Mouse (Mus musculus): Measurements from ENCODE around the gene Xylt2. TPM values are rescaled to one million over a fixed set of nuclear protein-coding genes. Genes with fewer than 3 reads are reported as not detected.

Gene Xylt2
- total RNA-seq, 1 experiment: 58.0 TPM

GRCm38 (mm10) chr11:94681640-94682039 lies 4.3 kb upstream of the Xylt2 start:
- no peak overlapping the region for H3K27ac ChIP-seq (ENCODE audit: insufficient read depth, low read depth, low read length, poor library complexity, severe bottlenecking)
- H3K36me3 ChIP-seq (ENCODE audit: control insufficient read depth, insufficient read depth, low read length, poor library complexity, severe bottlenecking): no peaks in the 10 kb centered on the region
- no peak overlapping the region for H3K9ac ChIP-seq (ENCODE audit: insufficient read depth, low read depth, low read length, poor library complexity, severe bottlenecking)
- H3K4me1 ChIP-seq (ENCODE audit: control insufficient read depth in 2 of 2, insufficient read depth in 2 of 2, low read length in 2 of 2, poor library complexity in 1 of 2): peaks cover 0 to 7% of the 10 kb centered on the region in 2 experiments; a peak in 2 of 4 replicates
- H3K9me3 ChIP-seq (ENCODE audit: control insufficient read depth, insufficient read depth, low read depth, low read length): no peaks in the 10 kb centered on the region
- in situ Hi-C loops (cut with MboI; ENCODE audit: low sequenced_read_pairs in 2 of 2, unreplicated experiment in 2 of 2): no loop called here
- TF ChIP-seq ZNF384 (IDR thresholded peaks at IDR 0.05; ENCODE audit: low read depth, low read length) (peak; percentile 80), ZC3H11A (IDR thresholded peaks at IDR 0.05; ENCODE audit: borderline replicate concordance, low read depth, low read length) (no peak), CHD2 (IDR thresholded peaks at IDR 0.05; ENCODE audit: low read depth, low read length) (no peak), HCFC1 (IDR thresholded peaks at IDR 0.05; ENCODE audit: borderline replicate concordance, insufficient read depth, low read length) (no peak), MAFK (IDR thresholded peaks at IDR 0.05; ENCODE audit: insufficient read depth, low read depth, low read length) (no peak)
- DNase-seq (ENCODE audit: low read depth, low spot score): no peak
- H3K4me3 ChIP-seq (ENCODE audit: insufficient read depth in 1 of 2, low read depth in 1 of 2, low read length in 2 of 2, poor library complexity in 1 of 2, severe bottlenecking in 1 of 2): no peak overlapping the region

- no peak for DNase-seq (ENCODE audit: low read depth, low spot score)
- TF ChIP-seq HCFC1 (IDR thresholded peaks at IDR 0.05; ENCODE audit: borderline replicate concordance, insufficient read depth, low read length): no peak
- TF ChIP-seq ZC3H11A (IDR thresholded peaks at IDR 0.05; ENCODE audit: borderline replicate concordance, low read depth, low read length): 0 out of 2 replicates have a peak, but pooled peaks have one; percentile 8
- TF ChIP-seq ZNF384 (IDR thresholded peaks at IDR 0.05; ENCODE audit: low read depth, low read length): no peak
- no peaks in the 10 kb centered on the region for H3K9me3 ChIP-seq (ENCODE audit: control insufficient read depth, insufficient read depth, low read depth, low read length)
Measured at GRCm38 (mm10) chr11:94680639-94681038, 3.3 kb upstream of the Xylt2 start.

GRCm38 (mm10) chr11:94677607-94678145 lies 361 bp upstream of the Xylt2 start:
- peak overlapping the region; percentile 54; the same call in 1 of the 2 replicates for H3K9ac ChIP-seq (ENCODE audit: insufficient read depth, low read depth, low read length, poor library complexity, severe bottlenecking)
- in situ Hi-C loops (cut with MboI; ENCODE audit: low sequenced_read_pairs in 2 of 2, unreplicated experiment in 2 of 2): no loop called here
- DNase-seq (ENCODE audit: low read depth, low spot score): no peak
- H3K27ac ChIP-seq (ENCODE audit: insufficient read depth, low read depth, low read length, poor library complexity, severe bottlenecking): no peak overlapping the region
- no peaks in the 10 kb centered on the region for H3K9me3 ChIP-seq (ENCODE audit: control insufficient read depth, insufficient read depth, low read depth, low read length)
- TF ChIP-seq CHD2 (IDR thresholded peaks at IDR 0.05; ENCODE audit: low read depth, low read length): no peak
- no peak for TF ChIP-seq ZNF384 (IDR thresholded peaks at IDR 0.05; ENCODE audit: low read depth, low read length)
- no peak for TF ChIP-seq ZC3H11A (IDR thresholded peaks at IDR 0.05; ENCODE audit: borderline replicate concordance, low read depth, low read length)
- TF ChIP-seq HCFC1 (IDR thresholded peaks at IDR 0.05; ENCODE audit: borderline replicate concordance, insufficient read depth, low read length): no peak
- no peak for TF ChIP-seq MAFK (IDR thresholded peaks at IDR 0.05; ENCODE audit: insufficient read depth, low read depth, low read length)
- H3K4me3 ChIP-seq (ENCODE audit: insufficient read depth in 1 of 2, low read depth in 1 of 2, low read length in 2 of 2, poor library complexity in 1 of 2, severe bottlenecking in 1 of 2): peak overlapping the region; percentile 54 to 91
- H3K4me1 ChIP-seq (ENCODE audit: control insufficient read depth in 2 of 2, insufficient read depth in 2 of 2, low read length in 2 of 2, poor library complexity in 1 of 2): peaks cover 0 to 16% of the 10 kb centered on the region in 2 experiments; a peak in 2 of 4 replicates
- no peaks in the 10 kb centered on the region; the same call in 1 of the 2 replicates for H3K36me3 ChIP-seq (ENCODE audit: control insufficient read depth, insufficient read depth, low read length, poor library complexity, severe bottlenecking)

More at GRCm38 (mm10) chr11:94680639-94681038, 3.3 kb upstream of the Xylt2 start:
- in situ Hi-C loops (cut with MboI; ENCODE audit: low sequenced_read_pairs in 2 of 2, unreplicated experiment in 2 of 2): no loop called here
- Histone ChIP-seq H3K9ac (ENCODE audit: insufficient read depth, low read depth, low read length, poor library complexity, severe bottlenecking) (no peak overlapping the region), H3K27ac (ENCODE audit: insufficient read depth, low read depth, low read length, poor library complexity, severe bottlenecking) (no peak overlapping the region), H3K4me1 (ENCODE audit: control insufficient read depth in 2 of 2, insufficient read depth in 2 of 2, low read length in 2 of 2, poor library complexity in 1 of 2) (peaks cover 0 to 14% of the 10 kb centered on the region in 2 experiments; a peak in 2 of 4 replicates), H3K36me3 (ENCODE audit: control insufficient read depth, insufficient read depth, low read length, poor library complexity, severe bottlenecking) (no peaks in the 10 kb centered on the region), H3K4me3 (ENCODE audit: insufficient read depth in 1 of 2, low read depth in 1 of 2, low read length in 2 of 2, poor library complexity in 1 of 2, severe bottlenecking in 1 of 2) (no peak overlapping the region)

GRCm38 (mm10) chr11:94676308-94676707 lies 1.0 kb downstream of the Xylt2 start:
- in situ Hi-C loops (cut with MboI; ENCODE audit: low sequenced_read_pairs in 2 of 2, unreplicated experiment in 2 of 2): no loop called here
- H3K4me1 ChIP-seq (ENCODE audit: control insufficient read depth in 2 of 2, insufficient read depth in 2 of 2, low read length in 2 of 2, poor library complexity in 1 of 2): peaks cover 0 to 16% of the 10 kb centered on the region in 2 experiments; a peak in 2 of 4 replicates
- DNase-seq (ENCODE audit: low read depth, low spot score): no peak
- H3K27ac ChIP-seq (ENCODE audit: insufficient read depth, low read depth, low read length, poor library complexity, severe bottlenecking): no peak overlapping the region
- peak overlapping the region; percentile 95; the same call in 1 of the 2 replicates for H3K9ac ChIP-seq (ENCODE audit: insufficient read depth, low read depth, low read length, poor library complexity, severe bottlenecking)
- peak overlapping the region; percentile 91 to 97 for H3K4me3 ChIP-seq (ENCODE audit: insufficient read depth in 1 of 2, low read depth in 1 of 2, low read length in 2 of 2, poor library complexity in 1 of 2, severe bottlenecking in 1 of 2)
- no peak for TF ChIP-seq ZNF384 (IDR thresholded peaks at IDR 0.05; ENCODE audit: low read depth, low read length)
- no peak for TF ChIP-seq HCFC1 (IDR thresholded peaks at IDR 0.05; ENCODE audit: borderline replicate concordance, insufficient read depth, low read length)
- TF ChIP-seq MAFK (IDR thresholded peaks at IDR 0.05; ENCODE audit: insufficient read depth, low read depth, low read length): no peak
- no peak for TF ChIP-seq CHD2 (IDR thresholded peaks at IDR 0.05; ENCODE audit: low read depth, low read length)
- TF ChIP-seq ZC3H11A (IDR thresholded peaks at IDR 0.05; ENCODE audit: borderline replicate concordance, low read depth, low read length): no peak
- H3K36me3 ChIP-seq (ENCODE audit: control insufficient read depth, insufficient read depth, low read length, poor library complexity, severe bottlenecking): no peaks in the 10 kb centered on the region; the same call in 1 of the 2 replicates
- H3K9me3 ChIP-seq (ENCODE audit: control insufficient read depth, insufficient read depth, low read depth, low read length): no peaks in the 10 kb centered on the region
